Mouse (Mus musculus) forebrain, postnatal 0 days (tissue): ENCODE data around the gene Krt80. TPM values are rescaled to one million over a fixed set of nuclear protein-coding genes. Genes with fewer than 3 reads are reported as not detected.
A peak's percentile ranks its signal among the peaks of the same experiment; 100 is the strongest.

Source experiments
- ATAC-seq: fragments of 200-750 bp; cut with Nextera tagmentation; 2 replicates; pipeline ENCODE4 v1.8.0; 2017; ENCODE audit warnings: mild to moderate bottlenecking, moderate library complexity
- DNase-seq: peaks from one replicate; pipeline ENCODE4 v3.0.0-alpha.2; 2015
- H3K27ac ChIP-seq: fragments of 300-500 bp; sonication (generic); 2 replicates; pipeline ENCODE4 v1.5.1; 2014; ENCODE audit warnings: low read depth, mild to moderate bottlenecking, antibody characterized with exemption, low read length, moderate library complexity, mixed read lengths
- H3K27me3 ChIP-seq: fragments of 300-500 bp; sonication (generic); 2 replicates; pipeline ENCODE4 v1.6.1; 2014; ENCODE audit warnings: mild to moderate bottlenecking, low read length, mixed read lengths; ENCODE audit not compliant: insufficient read depth
- H3K36me3 ChIP-seq: fragments of 300-500 bp; sonication (generic); 2 replicates; pipeline ENCODE4 v1.6.1; 2014; ENCODE audit warnings: mild to moderate bottlenecking, moderate library complexity; ENCODE audit not compliant: insufficient read depth
- H3K4me1 ChIP-seq: fragments of 300-500 bp; sonication (generic); 2 replicates; pipeline ENCODE4 v1.6.1; 2014; ENCODE audit warnings: antibody characterized with exemption; ENCODE audit not compliant: insufficient read depth
- H3K4me2 ChIP-seq: fragments of 300-500 bp; sonication (generic); 2 replicates; pipeline ENCODE4 v1.6.1; 2014; ENCODE audit warnings: low read depth, mild to moderate bottlenecking, moderate library complexity
- H3K4me3 ChIP-seq: fragments of 300-500 bp; sonication (generic); 2 replicates; pipeline ENCODE4 v1.5.1; 2014; ENCODE audit warnings: low read depth, low read length, mixed read lengths
- H3K9ac ChIP-seq: fragments of 300-500 bp; sonication (generic); 2 replicates; pipeline ENCODE4 v1.6.1; 2014; ENCODE audit warnings: mild to moderate bottlenecking
- H3K9me3 ChIP-seq: fragments of 300-500 bp; sonication (generic); 2 replicates; pipeline ENCODE4 v1.6.1; 2016; ENCODE audit warnings: low read length
- CTCF ChIP-seq: sonication (generic); IDR thresholded peaks from 2 replicates; pipeline ENCODE4 v1.5.1; 2016; ENCODE audit warnings: antibody characterized with exemption, control low read depth, low read depth
- WGBS: fragments of 180-500 bp; shearing (Covaris S2); extraction: QIAGEN DNeasy Blood & Tissue Kit; methylation state at CpG from one replicate; pipeline ENCODE4 v1.1.7; 2014; 5-methylcytosine and 5-hydroxymethylcytosine counted together
- polyA plus RNA-seq: library from polyadenylated mRNA; unstranded; fragments of >200 nt; fragmentation: Nextera tagmentation; extraction: Ambion mirVana; gene quantifications from 2 replicates; pipeline ENCODE4 v1.2.1, GENCODE M21; 2015
- total RNA-seq: library from RNA; depleted of rRNA; stranded (reverse); fragments of >200 nt; gene quantifications from 2 replicates; pipeline ENCODE4 v1.2.3, GENCODE M21; 2014; rRNA removed

The Krt80 gene
- total RNA-seq (0.29 TPM in 1 of 2 replicates, not detected in the other), polyA plus RNA-seq (0.16 and 0.23 TPM in 2 replicates)

DNA sequence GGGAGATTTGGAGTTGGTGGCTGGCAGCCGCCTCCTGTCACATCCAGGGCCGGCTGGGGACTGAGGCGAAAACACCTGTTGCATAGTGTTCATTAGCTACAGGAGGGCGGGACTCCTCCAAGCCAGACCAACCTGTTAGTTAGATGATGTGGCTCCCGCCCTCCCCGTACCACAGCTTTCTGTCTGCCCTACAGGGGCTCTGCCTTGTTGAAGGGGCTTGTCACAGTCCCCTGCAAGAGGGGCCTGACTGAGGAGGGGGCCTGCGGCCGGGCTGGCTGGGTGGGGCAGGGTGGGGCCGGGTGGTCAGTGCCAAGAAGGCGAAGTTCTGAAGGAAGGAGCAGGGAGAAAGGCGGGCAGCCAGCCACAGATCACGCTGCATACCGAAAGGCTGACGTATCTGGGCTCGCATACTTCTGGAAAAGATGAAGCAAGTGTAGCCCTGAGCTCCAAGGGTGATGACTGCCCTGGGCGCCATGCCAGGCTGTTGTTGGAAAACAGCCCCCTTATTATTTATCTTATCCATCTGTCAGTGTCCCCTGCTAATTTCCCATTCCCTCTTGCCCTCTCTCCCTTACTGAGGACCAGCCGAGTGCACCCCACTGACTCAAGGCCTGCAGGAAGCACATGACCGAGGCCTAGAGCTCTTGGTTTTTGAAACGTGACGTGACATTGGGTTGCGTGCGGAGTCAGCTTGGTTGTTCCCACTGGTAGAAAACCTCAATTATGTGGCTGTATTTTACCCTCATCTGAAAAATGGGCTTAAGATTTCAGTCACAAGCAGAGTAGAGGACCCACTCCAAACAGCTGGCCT lies at the start of gene Krt80:
Krt80 (minus strand) TSS at position 62 of the 811 bp plus-strand sequence.
- Histone ChIP-seq H3K27ac (no peak within 1 kb of the TSS), H3K36me3 (no peaks in the 10 kb centered on the region), H3K9ac (no peak within 1 kb of the TSS), H3K4me2 (no peak within 1 kb of the TSS), H3K9me3 (no peaks in the 10 kb centered on the region), H3K27me3 (no peaks in the 10 kb centered on the region), H3K4me1 (0 out of 2 replicates have a peak, but pooled peaks cover 4% of the 10 kb centered on the region), H3K4me3 (no peak within 1 kb of the TSS)
- ATAC-seq = no peak
- WGBS = 46% methylated on average over 22 of the region's 22 CpGs
- TF ChIP-seq CTCF = no peak
- no peak for DNase-seq

DNA sequence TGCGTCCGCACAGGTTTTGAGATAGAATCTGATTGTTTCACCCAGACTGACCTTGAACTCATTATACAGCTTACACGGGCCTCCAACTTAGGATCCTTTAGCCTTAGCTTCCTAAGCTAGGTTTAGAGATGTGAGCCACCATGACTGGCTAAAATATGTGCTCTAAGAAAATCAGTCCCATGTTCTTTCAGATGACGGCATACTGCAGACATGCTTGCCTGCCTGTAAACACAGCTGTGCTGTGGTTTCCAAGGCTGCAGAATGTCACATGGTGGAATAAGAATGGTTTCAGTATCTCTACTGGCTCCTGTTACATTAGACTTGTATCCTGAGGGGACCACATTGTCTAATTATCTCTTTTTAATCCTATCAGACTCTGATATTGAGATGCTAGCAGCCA lies 49.0 kb upstream of the Krt80 start:
- WGBS = 74% methylated on average over 4 of the region's 4 CpGs
- Histone ChIP-seq H3K9me3 (no peaks in the 10 kb centered on the region), H3K27me3 (no peaks in the 10 kb centered on the region), H3K4me3 (no peak overlapping the region), H3K4me2 (no peak overlapping the region), H3K4me1 (no peaks in the 10 kb centered on the region), H3K9ac (no peak overlapping the region), H3K27ac (no peak overlapping the region), H3K36me3 (no peaks in the 10 kb centered on the region)
- peak; percentile 49 for DNase-seq
- TF ChIP-seq CTCF = no peak
- peak; percentile 90 for ATAC-seq

DNA sequence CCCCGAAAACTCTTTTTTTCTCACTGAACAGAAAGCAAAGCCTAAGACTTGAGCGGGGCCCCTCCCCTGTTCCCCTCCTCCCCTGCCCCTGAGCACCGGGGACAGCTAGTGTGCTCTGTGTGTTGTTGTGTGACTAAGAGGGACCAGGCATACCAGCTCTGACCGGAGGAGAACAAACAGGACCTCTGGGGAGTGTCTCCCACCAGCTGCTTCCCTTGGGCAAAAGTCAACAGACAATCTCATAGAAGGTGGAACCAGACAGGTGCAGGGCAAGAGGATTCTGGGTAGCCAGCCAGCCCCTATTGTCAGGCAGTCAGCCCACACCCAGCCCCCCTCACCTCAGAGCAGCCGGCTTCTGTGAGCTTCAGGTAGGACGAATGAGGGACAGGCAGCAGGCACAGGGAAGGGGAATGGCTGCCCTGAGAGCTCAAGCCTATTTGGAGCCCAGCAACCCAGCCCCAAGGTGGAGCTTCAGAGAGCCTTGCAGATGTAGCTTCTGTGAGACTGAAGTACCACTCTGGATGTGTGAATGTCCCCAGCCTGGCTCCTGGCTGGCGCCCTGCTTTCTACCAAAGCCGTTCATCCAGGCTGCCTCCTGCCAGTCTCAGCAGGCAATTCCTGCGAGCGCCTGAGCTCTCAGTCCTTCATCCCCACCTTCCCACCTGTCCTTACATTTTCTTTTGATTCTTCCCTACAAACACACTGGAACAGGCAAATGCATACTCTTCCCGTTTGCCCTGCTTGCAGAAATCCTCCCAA lies 45.0 kb upstream of the Krt80 start:
- TF ChIP-seq CTCF = no peak
- 38% methylated on average over 11 of the region's 11 CpGs for WGBS
- no peak for ATAC-seq
- no peak overlapping the region for H3K9ac ChIP-seq
- no peak for DNase-seq
- no peak overlapping the region for H3K4me2 ChIP-seq
- H3K27ac ChIP-seq = no peak overlapping the region
- H3K36me3 ChIP-seq = no peaks in the 10 kb centered on the region
- H3K9me3 ChIP-seq = no peaks in the 10 kb centered on the region
- peaks cover 6% of the 10 kb centered on the region for H3K27me3 ChIP-seq
- H3K4me1 ChIP-seq = no peaks in the 10 kb centered on the region
- H3K4me3 ChIP-seq = no peak overlapping the region

DNA sequence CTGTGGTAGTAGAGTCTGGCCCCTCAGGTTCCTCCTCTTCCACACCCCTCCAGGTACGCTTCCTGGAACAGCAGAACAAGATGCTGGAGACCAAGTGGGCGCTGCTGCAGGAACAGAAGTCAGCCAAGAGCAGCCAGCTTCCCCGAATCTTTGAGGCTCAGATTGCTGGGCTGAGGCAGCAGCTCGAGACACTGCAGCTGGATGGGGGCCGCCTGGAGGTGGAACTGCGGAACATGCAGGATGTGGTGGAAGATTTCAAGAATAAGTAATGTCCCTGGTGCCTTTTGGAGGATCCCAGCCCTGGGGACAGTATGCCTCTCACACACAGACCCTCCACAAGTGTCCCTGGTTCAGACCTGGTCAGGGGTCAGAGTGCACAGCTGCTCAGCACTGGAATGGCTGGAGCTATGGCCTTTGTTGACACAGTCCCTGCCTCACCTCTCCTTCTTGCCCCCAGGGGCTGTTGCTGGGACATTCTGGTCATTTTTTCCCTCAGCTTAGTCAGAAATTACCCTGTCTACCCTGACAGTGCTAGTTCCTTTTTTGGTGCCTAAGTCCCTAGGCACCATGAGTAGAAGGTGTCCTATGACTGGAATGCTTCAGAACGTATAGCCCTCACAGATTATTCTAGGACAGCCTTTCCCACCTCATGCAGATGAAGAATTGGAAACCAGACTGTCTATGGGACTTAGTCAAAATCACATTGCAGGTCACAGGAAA lies 44.1 kb upstream of the Krt80 start:
- Histone ChIP-seq H3K36me3 (no peaks in the 10 kb centered on the region), H3K9ac (no peak overlapping the region), H3K27ac (no peak overlapping the region)

DNA sequence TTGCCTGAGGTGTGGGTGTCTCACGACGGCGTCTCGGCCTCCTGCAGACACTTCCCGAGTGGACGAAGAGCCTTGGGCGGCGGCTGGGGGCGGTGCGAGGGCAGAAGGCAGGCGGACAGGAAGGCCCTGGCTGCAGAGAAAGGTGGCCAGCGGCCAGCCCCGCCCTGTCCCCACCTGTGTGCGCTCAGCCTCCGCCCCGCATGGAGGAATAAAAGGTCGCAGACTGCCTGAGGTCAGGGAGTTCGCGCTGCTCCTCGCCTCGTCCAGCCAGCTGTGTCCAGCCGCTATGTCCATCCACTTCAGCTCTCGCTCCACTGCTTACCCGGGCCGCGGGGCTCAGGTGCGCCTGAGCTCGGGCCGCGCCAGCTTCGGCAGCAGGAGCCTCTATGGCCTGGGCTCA lies 42.2 kb upstream of the Krt80 start:
- peaks cover 6% of the 10 kb centered on the region for H3K27me3 ChIP-seq
- no peaks in the 10 kb centered on the region for H3K36me3 ChIP-seq
- no peak for DNase-seq
- WGBS = 22% methylated on average over 31 of the region's 31 CpGs
- no peaks in the 10 kb centered on the region for H3K4me1 ChIP-seq
- no peak overlapping the region for H3K4me2 ChIP-seq
- no peak overlapping the region for H3K27ac ChIP-seq
- no peaks in the 10 kb centered on the region for H3K9me3 ChIP-seq
- no peak overlapping the region for H3K4me3 ChIP-seq
- no peak for TF ChIP-seq CTCF
- no peak for ATAC-seq
- H3K9ac ChIP-seq = no peak overlapping the region

More for the DNA sequence above, 44.1 kb upstream of the Krt80 start:
- 60% methylated on average over 7 of the region's 7 CpGs for WGBS
- TF ChIP-seq CTCF = no peak
- peaks cover 6% of the 10 kb centered on the region for H3K27me3 ChIP-seq
- H3K9me3 ChIP-seq = no peaks in the 10 kb centered on the region
- no peak for ATAC-seq
- H3K4me1 ChIP-seq = no peaks in the 10 kb centered on the region
- DNase-seq = no peak
- no peak overlapping the region for H3K4me2 ChIP-seq
- no peak overlapping the region for H3K4me3 ChIP-seq

DNA sequence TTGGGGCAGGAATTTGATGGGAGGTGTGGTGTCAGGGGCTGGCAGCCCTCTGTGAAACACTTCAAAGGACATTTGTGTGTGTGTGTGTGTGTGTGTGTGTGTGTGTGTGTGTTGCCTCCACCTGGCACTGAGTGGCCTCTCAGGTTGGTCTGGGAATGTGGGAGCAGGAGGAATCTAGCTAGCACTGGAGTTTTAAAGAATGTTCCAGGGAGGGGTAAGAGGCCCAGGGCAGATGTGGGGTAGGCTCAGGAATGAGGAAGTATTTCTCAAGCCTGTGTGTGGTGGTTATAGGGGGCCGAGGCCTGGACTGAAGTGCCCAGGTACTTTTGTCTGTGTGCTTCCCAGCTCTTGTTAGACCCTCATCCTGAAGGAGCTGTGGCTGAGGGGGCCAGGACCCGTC lies 40.8 kb upstream of the Krt80 start, which contains the start of gene Krt7:
Krt7 (plus strand) TSS at position 269 of the 400 bp plus-strand sequence.
- no peak within 1 kb of the TSS for H3K9ac ChIP-seq
- no peaks in the 10 kb centered on the region for H3K4me1 ChIP-seq
- no peak within 1 kb of the TSS for H3K4me2 ChIP-seq
- no peaks in the 10 kb centered on the region for H3K9me3 ChIP-seq
- H3K36me3 ChIP-seq = no peaks in the 10 kb centered on the region
- DNase-seq = no peak
- TF ChIP-seq CTCF = no peak
- WGBS = 61% methylated on average over 2 of the region's 2 CpGs
- H3K4me3 ChIP-seq = no peak within 1 kb of the TSS
- peaks cover 6% of the 10 kb centered on the region for H3K27me3 ChIP-seq
- no peak within 1 kb of the TSS for H3K27ac ChIP-seq
- no peak for ATAC-seq
